Mouse (Mus musculus) hindbrain, postnatal 0 days (tissue): ENCODE measurements around the gene Crybb2. TPM values are rescaled to one million over a fixed set of nuclear protein-coding genes. Genes with fewer than 3 reads are reported as not detected.
A peak's percentile ranks its signal among the peaks of the same experiment; 100 is the strongest.

Experiments used
- ATAC-seq: fragments of 200-750 bp; cut with Nextera tagmentation; 2 replicates; pipeline ENCODE4 v1.8.0; 2017; ENCODE audit warnings: mild to moderate bottlenecking, moderate TSS enrichment, moderate library complexity
- DNase-seq: peaks from one replicate; pipeline ENCODE4 v3.0.0-alpha.2; 2015; ENCODE audit warnings: low spot score
- H3K27ac ChIP-seq: fragments of 300-500 bp; sonication (generic); 2 replicates; pipeline ENCODE4 v1.5.1; 2014; ENCODE audit warnings: mild to moderate bottlenecking
- H3K27me3 ChIP-seq: fragments of 300-500 bp; sonication (generic); 2 replicates; pipeline ENCODE4 v1.6.1; 2014; ENCODE audit warnings: low read length, mixed read lengths; ENCODE audit not compliant: insufficient read depth
- H3K36me3 ChIP-seq: fragments of 300-500 bp; sonication (generic); 2 replicates; pipeline ENCODE4 v1.6.1; 2014; ENCODE audit warnings: low read length, mixed read lengths; ENCODE audit not compliant: insufficient read depth
- H3K4me1 ChIP-seq: fragments of 300-500 bp; sonication (generic); 2 replicates; pipeline ENCODE4 v1.6.1; 2014; ENCODE audit warnings: antibody characterized with exemption, low read length, mixed read lengths; ENCODE audit not compliant: insufficient read depth
- H3K4me2 ChIP-seq: fragments of 300-500 bp; sonication (generic); 2 replicates; pipeline ENCODE4 v1.6.1; 2014; ENCODE audit warnings: low read depth, mild to moderate bottlenecking, low read length, moderate library complexity, mixed read lengths
- H3K4me3 ChIP-seq: fragments of 300-500 bp; sonication (generic); 2 replicates; pipeline ENCODE4 v1.5.1; 2014; ENCODE audit warnings: low read length
- H3K9ac ChIP-seq: fragments of 300-500 bp; sonication (generic); replicated peaks from 2 replicates; pipeline ENCODE4 v1.6.1; 2014; ENCODE audit warnings: mild to moderate bottlenecking, low read length, moderate library complexity, mixed read lengths
- H3K9me3 ChIP-seq: fragments of 300-500 bp; sonication (generic); 2 replicates; pipeline ENCODE4 v1.6.1; 2016; ENCODE audit warnings: low read length, mixed read lengths
- CTCF ChIP-seq: IDR thresholded peaks from 2 replicates; pipeline ENCODE4 v1.5.1; 2016; ENCODE audit warnings: antibody characterized with exemption, control low read depth, low read depth
- WGBS: fragments of 180-500 bp; shearing (Covaris S2); extraction: QIAGEN DNeasy Blood & Tissue Kit; methylation state at CpG from one replicate; pipeline ENCODE4 v1.1.7; 2014; 5-methylcytosine and 5-hydroxymethylcytosine counted together
- polyA plus RNA-seq: library from polyadenylated mRNA; unstranded; fragments of >200 nt; fragmentation: Nextera tagmentation; extraction: Ambion mirVana; gene quantifications from 2 replicates; pipeline ENCODE4 v1.2.1, GENCODE M21; 2015
- total RNA-seq: library from RNA; depleted of rRNA; stranded (reverse); fragments of >200 nt; gene quantifications from 2 replicates; pipeline ENCODE4 v1.2.3, GENCODE M21; 2014; rRNA removed

The Crybb2 gene
- total and polyA plus RNA-seq, 2 experiments from 2014 or later: not detected

DNA sequence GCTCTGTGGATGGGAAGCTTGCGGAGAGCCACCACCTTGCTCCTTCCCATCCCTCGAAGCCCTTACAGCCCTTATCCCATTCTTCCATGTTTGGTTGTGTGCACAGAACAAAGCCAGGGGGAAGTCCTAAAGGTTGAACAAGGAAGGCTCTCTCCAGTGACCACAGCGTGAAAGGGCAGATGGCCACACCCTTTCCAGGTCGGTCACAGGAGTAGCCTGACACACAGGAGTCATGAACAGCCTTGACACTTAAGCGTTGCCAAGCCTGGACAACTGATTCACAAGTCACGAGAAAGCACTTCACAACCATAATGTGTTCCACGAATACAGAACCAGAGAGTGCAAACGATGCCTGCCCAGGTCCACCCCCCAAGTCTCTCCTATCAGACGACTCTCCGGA is 58.0 kb downstream of the Crybb2 start:
- no peak overlapping the region for H3K9ac ChIP-seq

GRCm38 (mm10) chr5:113009183-113009820 is 60.6 kb downstream of the Crybb2 start:
- 87% methylated on average over 8 of the region's 8 CpGs for WGBS
- H3K36me3 ChIP-seq: no peaks in the 10 kb centered on the region
- no peak for TF ChIP-seq CTCF
- no peak for ATAC-seq
- H3K27me3 ChIP-seq: no peaks in the 10 kb centered on the region
- no peak overlapping the region for H3K9ac ChIP-seq
- DNase-seq: no peak
- no peak overlapping the region for H3K27ac ChIP-seq
- H3K4me2 ChIP-seq: no peak overlapping the region
- no peaks in the 10 kb centered on the region for H3K9me3 ChIP-seq
- peaks cover 16% of the 10 kb centered on the region for H3K4me1 ChIP-seq
- H3K4me3 ChIP-seq: no peak overlapping the region

More for the DNA sequence above, 58.0 kb downstream of the Crybb2 start:
- no peaks in the 10 kb centered on the region for H3K9me3 ChIP-seq
- no peaks in the 10 kb centered on the region for H3K27me3 ChIP-seq
- no peak overlapping the region for H3K27ac ChIP-seq
- peak overlapping the region; percentile 81; the same call in 1 of the 2 replicates for H3K4me2 ChIP-seq
- H3K36me3 ChIP-seq: no peaks in the 10 kb centered on the region
- WGBS: 87% methylated on average over 10 of the region's 10 CpGs
- H3K4me3 ChIP-seq: no peak overlapping the region
- no peak for TF ChIP-seq CTCF
- ATAC-seq: no peak
- peaks cover 25% of the 10 kb centered on the region for H3K4me1 ChIP-seq
- DNase-seq: no peak

DNA sequence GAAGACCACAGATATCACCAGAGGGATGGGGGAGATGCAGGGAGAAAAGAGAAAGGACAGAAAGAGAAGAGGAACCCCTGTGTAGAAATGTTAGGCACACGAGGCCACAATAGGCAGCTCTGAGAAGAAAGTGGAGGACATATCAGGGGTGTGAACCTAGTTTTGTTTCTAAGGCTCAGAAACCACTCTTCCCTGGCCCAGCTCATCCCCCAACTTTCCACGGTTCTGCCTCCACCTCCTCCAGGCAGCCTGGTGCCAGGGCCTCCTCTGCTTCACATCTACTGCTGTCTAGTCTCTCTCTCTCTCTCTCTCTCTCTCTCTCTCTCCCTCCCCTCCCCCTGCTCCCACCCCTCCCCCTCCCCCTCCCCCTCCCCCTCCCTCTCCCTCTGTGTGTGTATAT is 61.4 kb downstream of the Crybb2 start:
- no peak overlapping the region for H3K9ac ChIP-seq
- H3K27me3 ChIP-seq: no peaks in the 10 kb centered on the region
- H3K4me2 ChIP-seq: no peak overlapping the region
- H3K4me1 ChIP-seq: peaks cover 16% of the 10 kb centered on the region
- DNase-seq: no peak
- TF ChIP-seq CTCF: no peak
- H3K36me3 ChIP-seq: no peaks in the 10 kb centered on the region
- WGBS: 91% methylated on average over 2 of the region's 2 CpGs
- H3K9me3 ChIP-seq: no peaks in the 10 kb centered on the region
- no peak overlapping the region for H3K4me3 ChIP-seq
- no peak for ATAC-seq
- H3K27ac ChIP-seq: no peak overlapping the region

Other genes starting within 250 kb of the Crybb2 start
- gene Myo18b, start 173.8 kb downstream of the Crybb2 start, total RNA-seq: 1.9 and 2.3 TPM in 2 replicates
- 0.75 and 1.1 TPM in 2 replicates for gene Myo18b, start 173.8 kb downstream of the Crybb2 start, polyA plus RNA-seq
- 59.5 and 67.6 TPM in 2 replicates for gene Grk3, start 54.3 kb downstream of the Crybb2 start, total RNA-seq
- 22.4 and 23.1 TPM in 2 replicates for gene Grk3, start 54.3 kb downstream of the Crybb2 start, polyA plus RNA-seq
- gene Crybb3, start 11.5 kb upstream of the Crybb2 start, total RNA-seq: 1.6 and 5.3 TPM in 2 replicates
- 2.3 and 2.6 TPM in 2 replicates for gene Crybb3, start 11.5 kb upstream of the Crybb2 start, polyA plus RNA-seq
- gene 2900026A02Rik, start 151.1 kb upstream of the Crybb2 start, total RNA-seq: 9.2 and 10.6 TPM in 2 replicates
- gene 2900026A02Rik, start 151.1 kb upstream of the Crybb2 start, polyA plus RNA-seq: 2.5 and 3.1 TPM in 2 replicates
- gene Tmem211, start 156.8 kb upstream of the Crybb2 start, total RNA-seq: 0.16 TPM in 1 of 2 replicates, not detected in the other
- 0.10 TPM in 1 of 2 replicates, not detected in the other for gene Tmem211, start 156.8 kb upstream of the Crybb2 start, polyA plus RNA-seq
- 33.4 and 43.4 TPM in 2 replicates for gene Sgsm1, start 240.7 kb upstream of the Crybb2 start, total RNA-seq
- gene Sgsm1, start 240.7 kb upstream of the Crybb2 start, polyA plus RNA-seq: 13.8 and 15.2 TPM in 2 replicates